Mouse (Mus musculus): ENCODE data around the gene Pard3b. TPM values are rescaled to one million over a fixed set of nuclear protein-coding genes. Genes with fewer than 3 reads are reported as not detected.

Gene Pard3b
- total RNA-seq, 2 experiments from 2014 or later = 12.1 to 15.6 TPM

- intact Hi-C loops (cut with DNase I) = no loop called here
- no peak for DNase-seq
Measured at GRCm38 (mm10) chr1:62213285-62213684, 574.7 kb downstream of the Pard3b start.

GRCm38 (mm10) chr1:62215842-62216241, 577.2 kb downstream of the Pard3b start:
- DNase-seq = no peak
- intact Hi-C loops (cut with DNase I) = no loop called here

- DNase-seq = no peak
- intact Hi-C loops (cut with DNase I) = no loop called here
Measured at GRCm38 (mm10) chr1:62216568-62216967, 577.9 kb downstream of the Pard3b start.

GRCm38 (mm10) chr1:62229129-62229528, 590.5 kb downstream of the Pard3b start:
- intact Hi-C loops (cut with DNase I) = no loop called here
- no peak for DNase-seq

GRCm38 (mm10) chr1:62234039-62234438, 595.4 kb downstream of the Pard3b start:
- intact Hi-C loops (cut with DNase I) = no loop called here
- DNase-seq = no peak

- no peak for DNase-seq
- intact Hi-C loops (cut with DNase I) = no loop called here
Measured at GRCm38 (mm10) chr1:62235121-62235520, 596.5 kb downstream of the Pard3b start.

- DNase-seq = peak; percentile 8 to 18
- intact Hi-C loops (cut with DNase I) = loop anchor here (10.0 kb wide), 1 partner anchor 450 kb away; no protein-coding TSS in a partner anchor
Measured at GRCm38 (mm10) chr1:62244191-62244984, 605.8 kb downstream of the Pard3b start.

GRCm38 (mm10) chr1:62252432-62252831, 613.8 kb downstream of the Pard3b start:
- intact Hi-C loops (cut with DNase I) = no loop called here
- no peak for DNase-seq

GRCm38 (mm10) chr1:62254316-62254715, 615.7 kb downstream of the Pard3b start:
- no peak for DNase-seq
- intact Hi-C loops (cut with DNase I) = no loop called here

GRCm38 (mm10) chr1:62254888-62255287, 616.3 kb downstream of the Pard3b start:
- no peak for DNase-seq
- intact Hi-C loops (cut with DNase I) = no loop called here

GRCm38 (mm10) chr1:62276466-62276865, 637.8 kb downstream of the Pard3b start:
- no peak for DNase-seq
- intact Hi-C loops (cut with DNase I) = no loop called here

- intact Hi-C loops (cut with DNase I) = no loop called here
Measured at GRCm38 (mm10) chr1:62278586-62278985, 640.0 kb downstream of the Pard3b start.

GRCm38 (mm10) chr1:62280586-62280985, 642.0 kb downstream of the Pard3b start:
- DNase-seq = no peak
- intact Hi-C loops (cut with DNase I) = no loop called here

More at GRCm38 (mm10) chr1:62278586-62278985, 640.0 kb downstream of the Pard3b start:
- DNase-seq = no peak

- DNase-seq = no peak
- intact Hi-C loops (cut with DNase I) = no loop called here
Measured at GRCm38 (mm10) chr1:62282835-62283234, 644.2 kb downstream of the Pard3b start.

GRCm38 (mm10) chr1:62283624-62284023, 645.0 kb downstream of the Pard3b start:
- no peak for DNase-seq
- intact Hi-C loops (cut with DNase I) = loop anchor here (1.0 kb wide), 1 partner anchor 33 kb away; no protein-coding TSS in a partner anchor

- DNase-seq = no peak
- intact Hi-C loops (cut with DNase I) = no loop called here
Measured at GRCm38 (mm10) chr1:62309376-62309775, 670.8 kb downstream of the Pard3b start.

- intact Hi-C loops (cut with DNase I) = loop anchor here (5.0 kb wide), 1 partner anchor 372 kb away; no protein-coding TSS in a partner anchor
- no peak for DNase-seq
Measured at GRCm38 (mm10) chr1:62325237-62325636, 686.6 kb downstream of the Pard3b start.

- no peak for DNase-seq
- intact Hi-C loops (cut with DNase I) = loop anchor here (5.0 kb wide), 1 partner anchor 370 kb away; no protein-coding TSS in a partner anchor
Measured at GRCm38 (mm10) chr1:62327743-62328142, 689.1 kb downstream of the Pard3b start.

GRCm38 (mm10) chr1:62328808-62329207, 690.2 kb downstream of the Pard3b start:
- no peak for DNase-seq
- intact Hi-C loops (cut with DNase I) = loop anchor here (5.0 kb wide), 1 partner anchor 368 kb away; no protein-coding TSS in a partner anchor

GRCm38 (mm10) chr1:62333016-62333415, 694.4 kb downstream of the Pard3b start:
- intact Hi-C loops (cut with DNase I) = no loop called here
- no peak for DNase-seq

- no peak for DNase-seq
- intact Hi-C loops (cut with DNase I) = no loop called here
Measured at GRCm38 (mm10) chr1:62334196-62334595, 695.6 kb downstream of the Pard3b start.

- no peak for DNase-seq
- intact Hi-C loops (cut with DNase I) = no loop called here
Measured at GRCm38 (mm10) chr1:62340261-62340660, 701.6 kb downstream of the Pard3b start.
